Mouse (Mus musculus) heart, embryonic 16.5 days (tissue): ENCODE data around the gene Tyms. TPM values are rescaled to one million over a fixed set of nuclear protein-coding genes. Genes with fewer than 3 reads are reported as not detected.
"Not testable (repeated sequence)": the region's sequence is repeated elsewhere in the genome, so short reads cannot be mapped to it uniquely, and the experiment has no call there.

Experiments
- ATAC-seq: fragments of 200-750 bp; cut with Nextera tagmentation; replicated peaks from 2 replicates; pipeline ENCODE4 v1.8.0; 2017; ENCODE audit warnings: moderate number of reproducible peaks; ENCODE audit not compliant: insufficient read depth, low FRiP score; ENCODE audit errors: extremely low read depth
- H3K27ac ChIP-seq: fragments of 300-500 bp; sonication (generic); 2 replicates; pipeline ENCODE4 v1.5.1; 2014; ENCODE audit warnings: mild to moderate bottlenecking, low read length, control low read depth, moderate library complexity
- H3K27me3 ChIP-seq: fragments of 300-500 bp; sonication (generic); 2 replicates; pipeline ENCODE4 v1.6.1; 2014; ENCODE audit warnings: low read length, mixed read lengths; ENCODE audit not compliant: control insufficient read depth, insufficient read depth
- H3K36me3 ChIP-seq: fragments of 300-500 bp; sonication (generic); 2 replicates; pipeline ENCODE4 v1.6.1; 2014; ENCODE audit not compliant: control insufficient read depth, insufficient read depth
- H3K4me1 ChIP-seq: fragments of 300-500 bp; sonication (generic); 2 replicates; pipeline ENCODE4 v1.6.1; 2014; ENCODE audit warnings: low read length, mixed read lengths; ENCODE audit not compliant: control insufficient read depth, insufficient read depth
- H3K4me2 ChIP-seq: fragments of 300-500 bp; sonication (generic); 2 replicates; pipeline ENCODE4 v1.6.1; 2014; ENCODE audit warnings: low read depth, mild to moderate bottlenecking, control low read depth, low read length
- H3K4me3 ChIP-seq: fragments of 300-500 bp; sonication (generic); 2 replicates; pipeline ENCODE4 v1.5.1; 2014; ENCODE audit warnings: mild to moderate bottlenecking, control low read depth, low read length
- H3K9ac ChIP-seq: fragments of 300-500 bp; sonication (generic); 2 replicates; pipeline ENCODE4 v1.6.1; 2014; ENCODE audit warnings: low read length, control low read depth
- H3K9me3 ChIP-seq: fragments of 300-500 bp; sonication (generic); replicated peaks from 2 replicates; pipeline ENCODE4 v1.6.1; 2016; ENCODE audit warnings: low read length; ENCODE audit not compliant: control insufficient read depth
- WGBS: fragments of 180-500 bp; shearing (Covaris S2); extraction: QIAGEN DNeasy Blood & Tissue Kit; methylation state at CpG from one replicate; pipeline ENCODE4 v1.1.7; 2014; 5-methylcytosine and 5-hydroxymethylcytosine counted together
- polyA plus RNA-seq: library from polyadenylated mRNA; unstranded; fragments of >200 nt; fragmentation: Nextera tagmentation; extraction: Ambion mirVana; gene quantifications from 2 replicates; pipeline ENCODE4 v1.2.1, GENCODE M21; 2015

Gene Tyms
- polyA plus RNA-seq, 1 experiment from 2014 or later: 110 TPM

- no peak for ATAC-seq
- Histone ChIP-seq H3K9me3 (no peaks in the 10 kb centered on the region), H3K27ac (no peak overlapping the region), H3K36me3 (peaks cover 31% of the 10 kb centered on the region), H3K4me2 (peak overlapping the region; percentile 91), H3K4me1 (peaks cover 7% of the 10 kb centered on the region), H3K27me3 (no peaks in the 10 kb centered on the region), H3K9ac (peak overlapping the region; percentile 87), H3K4me3 (peak overlapping the region; percentile 86)
- 75% methylated on average over 6 of the region's 6 CpGs for WGBS
These were observed 1.7 kb downstream of the Tyms start for GRCm38 (mm10) chr5:30071677-30072076.

DNA sequence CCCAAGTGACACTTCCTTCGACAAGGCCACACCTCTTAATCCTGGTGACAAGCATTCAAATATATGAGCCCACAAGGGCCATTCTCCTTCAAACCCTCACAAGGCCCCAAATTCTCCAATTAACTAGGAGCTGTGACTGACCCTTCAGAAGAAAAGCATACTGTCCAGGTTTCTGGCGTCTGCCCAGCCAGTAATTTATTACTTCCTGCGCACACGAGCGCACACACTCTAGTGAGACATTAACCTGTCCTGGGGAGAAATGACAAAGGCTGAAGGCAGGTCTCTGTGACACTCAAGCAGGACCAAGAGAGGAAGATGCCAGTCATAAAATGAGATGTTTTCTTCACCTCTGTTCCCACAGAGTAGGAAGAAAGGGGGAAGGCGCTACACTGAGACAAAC lies 5.7 kb downstream of the Tyms start:
- Histone ChIP-seq H3K4me2 (no peak overlapping the region), H3K36me3 (peaks cover 44% of the 10 kb centered on the region), H3K27me3 (no peaks in the 10 kb centered on the region), H3K9me3 (no peaks in the 10 kb centered on the region), H3K9ac (no peak overlapping the region), H3K4me1 (peaks cover 7% of the 10 kb centered on the region), H3K4me3 (no peak overlapping the region), H3K27ac (no peak overlapping the region)
- no peak for ATAC-seq
- 82% methylated on average over 6 of the region's 6 CpGs for WGBS

DNA sequence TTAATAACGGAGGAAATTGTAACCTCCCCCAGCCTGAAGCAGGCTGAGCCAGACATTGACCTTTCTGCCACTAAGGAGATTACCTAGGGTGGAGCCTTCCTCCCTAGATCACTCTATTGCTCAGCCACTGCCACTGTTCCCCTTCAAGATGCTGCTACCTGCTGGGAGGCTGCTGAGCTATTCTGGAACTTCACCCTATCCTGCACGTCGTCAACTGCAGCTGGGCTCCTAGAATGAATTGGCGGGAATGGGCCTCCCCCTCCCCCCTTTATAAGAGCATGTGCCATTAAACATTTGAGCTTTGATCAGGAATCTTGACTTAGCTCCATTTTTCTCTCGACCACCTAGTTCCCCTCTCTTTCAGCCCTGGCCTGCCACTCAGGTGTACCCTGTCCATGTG lies 13.8 kb downstream of the Tyms start:
- H3K4me3 ChIP-seq, H3K9me3 ChIP-seq, H3K9ac ChIP-seq, H3K27ac ChIP-seq, H3K4me2 ChIP-seq, H3K4me1 ChIP-seq, ATAC-seq, H3K27me3 ChIP-seq: not testable (repeated sequence)
- WGBS: 70% methylated on average over 5 of the region's 5 CpGs
- peaks cover 22% of the 10 kb centered on the region for H3K36me3 ChIP-seq

GRCm38 (mm10) chr5:30058216-30058731 lies 15.1 kb downstream of the Tyms start:
- no peak overlapping the region for H3K27ac ChIP-seq
- WGBS: 90% methylated on average over 6 of the region's 6 CpGs
- no peak for ATAC-seq
- H3K9me3 ChIP-seq: no peaks in the 10 kb centered on the region
- no peaks in the 10 kb centered on the region for H3K4me1 ChIP-seq
- no peak overlapping the region for H3K4me3 ChIP-seq
- peaks cover 17% of the 10 kb centered on the region for H3K36me3 ChIP-seq
- no peak overlapping the region for H3K4me2 ChIP-seq
- no peaks in the 10 kb centered on the region for H3K27me3 ChIP-seq
- no peak overlapping the region for H3K9ac ChIP-seq

DNA sequence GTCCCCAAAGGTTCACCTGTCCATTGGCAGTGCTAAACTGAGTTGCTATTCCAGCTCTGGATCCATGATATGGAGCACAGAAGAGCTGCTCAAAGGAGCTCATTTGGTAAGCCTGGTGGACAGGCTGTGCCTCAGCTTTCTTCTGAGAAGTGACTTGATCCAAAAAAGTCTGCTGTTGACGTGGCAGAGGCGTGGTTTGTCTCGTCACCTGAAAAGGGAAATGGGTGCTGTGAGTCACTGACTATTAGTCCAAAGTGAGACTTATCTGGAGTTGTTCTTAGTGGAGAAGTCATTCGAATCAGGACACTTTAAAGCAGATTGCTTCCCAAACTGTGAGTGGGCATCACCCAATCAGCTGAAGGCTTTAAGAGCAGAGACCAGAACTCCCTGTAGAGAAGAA lies 33.6 kb downstream of the Tyms start:
- H3K9me3 ChIP-seq, H3K4me1 ChIP-seq, H3K27ac ChIP-seq, H3K4me3 ChIP-seq, H3K4me2 ChIP-seq, H3K9ac ChIP-seq, H3K27me3 ChIP-seq, ATAC-seq, H3K36me3 ChIP-seq: not testable (repeated sequence)
- WGBS: 56% methylated on average over 4 of the region's 4 CpGs

DNA sequence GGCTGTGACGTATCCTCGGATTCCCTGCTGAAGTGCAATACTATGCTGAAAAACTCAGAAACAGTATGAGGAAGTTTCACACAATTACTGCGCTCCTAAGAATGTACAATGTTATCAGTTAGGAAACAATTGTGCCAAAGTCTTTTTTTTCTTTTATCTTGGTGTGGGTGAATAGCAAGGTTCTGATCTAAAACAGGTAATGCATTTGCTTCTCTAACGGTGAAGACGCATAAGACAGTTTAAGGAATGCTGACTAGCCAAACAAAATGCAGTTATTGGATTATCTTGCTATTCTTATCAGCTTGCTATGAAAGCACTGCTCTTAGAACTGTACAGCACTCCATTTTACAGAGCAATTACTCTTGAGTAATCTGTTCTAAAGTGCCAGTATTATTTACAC lies 34.1 kb downstream of the Tyms start:
- H3K9me3 ChIP-seq, H3K4me1 ChIP-seq, H3K4me2 ChIP-seq, H3K36me3 ChIP-seq, H3K27me3 ChIP-seq, H3K9ac ChIP-seq, H3K4me3 ChIP-seq, ATAC-seq, H3K27ac ChIP-seq: not testable (repeated sequence)
- WGBS: 53% methylated on average over 5 of the region's 5 CpGs

- 58% methylated on average over 2 of the region's 2 CpGs for WGBS
- not testable (repeated sequence) for H3K4me1 ChIP-seq, H3K9ac ChIP-seq, H3K9me3 ChIP-seq, H3K36me3 ChIP-seq, H3K27me3 ChIP-seq, H3K4me3 ChIP-seq, H3K27ac ChIP-seq, H3K4me2 ChIP-seq
- ATAC-seq: peak; percentile 60; the same call in 1 of the 2 replicates
These were observed 36.3 kb downstream of the Tyms start for GRCm38 (mm10) chr5:30037111-30037510.

DNA sequence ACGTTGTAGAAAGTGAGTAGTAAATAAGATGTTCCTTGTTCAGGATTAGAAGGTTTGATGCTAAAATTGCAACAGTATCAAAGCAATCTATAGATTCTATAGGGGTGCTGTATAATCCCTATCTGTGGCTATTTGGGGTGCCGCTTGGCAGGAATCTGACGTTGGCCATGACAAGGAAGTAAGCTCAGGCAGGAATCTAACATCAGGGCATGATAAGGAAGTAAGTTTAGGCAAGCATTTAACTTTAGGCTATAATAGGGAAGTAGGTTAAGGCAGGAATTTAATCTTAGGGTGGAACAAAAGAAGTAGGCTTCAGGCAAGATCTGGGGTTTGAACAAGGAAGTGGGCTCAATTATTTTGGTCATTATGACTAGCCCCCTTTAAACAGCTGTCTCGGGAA lies 37.6 kb downstream of the Tyms start:
- not testable (repeated sequence) for H3K9ac ChIP-seq, ATAC-seq, H3K36me3 ChIP-seq, H3K27ac ChIP-seq, H3K4me1 ChIP-seq, H3K4me2 ChIP-seq, H3K9me3 ChIP-seq, H3K4me3 ChIP-seq, H3K27me3 ChIP-seq
- WGBS: 74% methylated on average over 4 of the region's 4 CpGs

DNA sequence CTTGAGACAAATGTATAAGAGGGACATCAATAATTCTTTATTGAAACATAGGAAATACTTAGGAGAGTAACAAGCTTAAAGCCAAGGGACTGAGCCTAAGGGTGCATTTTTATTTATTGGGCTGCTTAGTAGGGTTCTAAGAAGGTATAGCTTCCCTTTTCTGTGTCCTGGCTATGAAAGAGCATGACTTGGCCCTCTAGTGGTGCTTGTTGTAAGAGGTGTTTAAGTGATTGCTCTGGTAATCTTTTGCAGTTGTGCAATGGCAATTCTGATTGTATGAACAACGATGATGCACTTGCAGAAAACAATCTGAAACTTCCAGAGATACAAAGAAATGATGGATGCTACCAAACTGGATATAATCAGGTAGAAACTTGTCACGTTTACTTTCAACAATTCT lies 58.8 kb downstream of the Tyms start:
- Histone ChIP-seq H3K4me2 (no peak overlapping the region), H3K9me3 (no peaks in the 10 kb centered on the region), H3K4me3 (no peak overlapping the region), H3K9ac (no peak overlapping the region), H3K36me3 (no peaks in the 10 kb centered on the region), H3K4me1 (peaks cover 11% of the 10 kb centered on the region), H3K27me3 (no peaks in the 10 kb centered on the region), H3K27ac (no peak overlapping the region)
- 41% methylated on average over 2 of the region's 2 CpGs for WGBS
- no peak for ATAC-seq
